Mouse (Mus musculus) gastrocnemius, adult 18-20 months (tissue): Measurements from ENCODE around the gene Taf1a. TPM values are rescaled to one million over a fixed set of nuclear protein-coding genes. Genes with fewer than 3 reads are reported as not detected.
"Not testable (repeated sequence)": the region's sequence is repeated elsewhere in the genome, so short reads cannot be mapped to it uniquely, and the experiment has no call there.

Experiments used
- DNase-seq: peaks from one replicate; pipeline ENCODE4 v3.0.0; 2021; ENCODE audit warnings: low spot score
- long read RNA-seq, 2 experiments: library from polyadenylated mRNA; stranded (forward); transcript quantifications; one replicate each; pipeline ENCODE4 v2.0.0; 2021
- total RNA-seq, 2 experiments: library from RNA; stranded (reverse); gene quantifications; 2 replicates each; pipeline ENCODE4 v1.2.3; 2021

The Taf1a gene
- total RNA-seq, result 1 to 10 TPM; 5.3 to 5.9 TPM
- long read RNA-seq, experiment 1, result 0 reads
- long read RNA-seq, experiment 2, result 0 reads

DNA sequence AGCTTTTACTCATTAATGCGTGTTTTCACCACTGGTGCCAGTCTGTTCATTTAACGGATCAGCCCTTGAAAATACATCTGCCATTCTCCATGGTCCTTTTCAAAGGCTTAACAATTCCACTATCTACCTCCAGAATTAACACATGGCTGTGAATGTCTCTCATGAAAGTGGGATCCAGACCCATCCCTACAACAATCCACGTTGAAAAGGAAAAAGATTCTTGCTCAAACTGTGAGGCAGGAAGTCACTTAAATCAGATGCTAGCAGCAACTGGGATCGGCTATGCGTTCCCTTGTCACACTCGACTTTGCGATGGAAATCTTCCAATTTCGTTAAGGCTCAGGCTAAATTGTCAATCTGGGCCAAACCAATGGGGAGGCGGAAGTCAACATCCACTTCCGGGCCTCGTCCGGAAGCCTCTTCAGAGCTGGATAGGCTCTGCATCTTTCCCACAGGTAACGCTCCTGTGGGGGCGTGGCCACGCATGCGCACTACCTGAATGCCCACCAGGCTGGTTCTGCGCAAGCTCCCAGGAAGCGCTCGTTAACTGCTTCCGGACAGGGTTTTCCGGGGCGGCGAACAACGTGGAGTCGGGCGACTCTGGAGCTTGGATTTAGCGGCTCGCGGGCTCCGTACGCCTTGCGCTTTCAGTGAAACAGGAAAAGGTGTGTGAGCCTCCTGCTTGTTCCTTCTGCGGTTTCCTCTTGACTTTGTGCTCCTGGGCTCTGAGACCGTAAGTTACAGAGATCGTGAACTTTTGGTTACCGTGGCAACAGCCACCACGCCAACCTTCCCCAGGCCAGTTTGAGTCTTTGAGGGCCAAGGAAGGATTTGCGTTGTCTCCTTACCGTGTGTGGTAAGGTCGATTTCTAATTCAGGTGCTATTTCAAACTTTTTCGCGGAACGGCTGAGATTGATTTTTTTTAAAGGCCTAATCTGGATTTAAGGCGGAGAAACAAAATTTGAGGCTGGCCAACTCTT, at the start of gene Taf1a:
TSS of gene Taf1a (plus strand) at position 556 of the 981 bp plus-strand sequence.
- DNase-seq, result peak; percentile 91

DNA sequence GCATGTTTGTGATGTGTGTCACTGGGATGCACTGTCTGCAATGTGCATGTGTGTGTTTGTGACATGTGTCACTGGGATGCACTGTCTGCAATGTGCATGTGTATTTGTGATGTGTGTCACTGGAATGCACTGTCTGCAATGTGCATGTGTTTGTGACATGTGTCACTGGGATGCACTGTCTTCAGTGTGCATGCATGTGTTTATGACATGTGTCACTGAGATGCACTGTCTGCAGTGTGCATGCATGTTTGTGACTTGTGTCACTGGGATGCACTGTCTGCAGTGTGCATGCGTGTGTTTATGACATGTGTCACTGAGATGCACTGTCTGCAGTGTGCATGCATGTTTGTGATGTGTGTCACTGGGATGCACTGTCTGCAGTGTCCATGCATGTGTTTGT, 45.9 kb upstream of the Taf1a start:
- not testable (repeated sequence) for DNase-seq

DNA sequence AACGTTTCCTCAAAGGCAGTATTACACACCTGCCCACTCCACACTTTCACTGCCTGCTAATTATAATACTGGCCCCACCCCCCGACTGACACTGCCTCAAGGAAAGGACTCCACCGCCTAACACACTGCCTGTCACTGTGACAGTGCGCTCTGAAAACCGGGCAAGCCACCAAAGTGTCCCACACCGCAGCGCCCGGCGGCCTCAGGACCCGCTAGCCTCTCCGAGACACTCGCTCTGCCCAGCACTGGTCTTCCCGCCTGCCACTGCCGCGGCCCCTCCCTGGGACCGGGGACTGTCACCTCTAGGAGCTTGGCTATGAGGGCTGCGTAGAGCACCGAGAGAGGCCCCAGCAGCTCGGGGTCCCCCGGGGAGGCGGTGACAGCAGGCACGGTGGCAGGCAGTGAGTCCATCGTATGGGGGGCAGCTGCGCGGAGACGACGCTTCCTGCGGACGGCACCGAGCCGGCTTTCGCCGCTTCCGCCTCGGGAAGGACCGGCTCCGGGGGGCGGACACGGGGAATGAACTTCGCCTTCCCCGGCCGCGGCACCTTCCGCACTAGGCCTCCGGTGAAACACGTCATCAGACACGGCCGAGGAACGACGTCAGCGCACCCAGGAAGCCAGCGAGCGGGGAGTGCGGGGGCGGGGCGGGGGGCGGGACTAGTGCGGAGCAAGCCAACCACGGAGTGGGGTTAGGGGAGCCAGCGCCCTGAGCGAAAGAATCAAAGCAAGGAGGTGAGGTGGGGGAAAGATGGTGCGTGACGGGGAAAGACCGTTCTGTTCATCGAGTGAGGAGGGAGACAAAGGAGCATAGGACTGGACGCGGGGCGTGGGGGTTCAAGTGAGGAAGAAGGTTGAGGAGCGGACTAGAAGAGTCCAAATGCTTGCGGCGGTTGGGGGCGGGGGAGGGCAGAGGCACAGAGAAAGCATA, 43.6 kb upstream of the Taf1a start:
- DNase-seq, result peak; percentile 84

DNA sequence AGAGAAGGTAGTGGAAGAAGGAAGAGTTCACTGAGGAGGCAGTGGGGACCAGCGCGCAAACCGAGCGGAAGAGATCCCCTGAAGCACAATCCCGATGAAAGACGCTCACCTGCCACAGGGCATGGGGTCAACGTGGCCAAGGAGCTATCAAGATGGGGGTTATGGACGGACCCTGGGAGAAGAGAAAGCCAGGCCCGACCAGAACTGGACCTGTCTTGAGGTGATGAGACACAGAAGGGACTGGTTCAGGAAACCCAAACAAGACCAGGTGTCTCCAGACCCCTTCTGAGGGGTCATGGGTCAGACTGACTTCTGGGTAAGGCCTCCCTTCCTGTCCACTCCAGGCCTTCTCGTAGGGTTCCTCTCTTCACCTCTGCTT, 43.0 kb upstream of the Taf1a start:
- no peak for DNase-seq

DNA sequence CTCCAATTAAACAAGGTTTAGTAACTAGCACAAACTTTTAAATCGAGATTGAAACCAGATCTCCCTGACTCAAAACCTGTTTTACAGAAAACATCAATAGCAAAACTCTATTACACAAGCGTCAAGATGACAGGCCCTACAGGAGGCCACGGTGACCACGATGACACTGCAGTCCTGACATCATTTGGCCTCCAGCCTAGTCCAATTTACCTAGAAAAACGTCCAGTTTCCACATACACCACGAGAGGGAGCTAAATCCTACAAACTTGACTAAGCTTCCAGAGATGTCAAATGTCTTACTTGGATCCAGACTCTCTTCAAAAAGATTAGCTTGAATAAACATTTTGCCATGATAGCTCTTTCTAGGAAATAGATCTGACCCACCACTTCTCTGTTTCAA, 38.9 kb upstream of the Taf1a start:
- DNase-seq, result peak; percentile 71

DNA sequence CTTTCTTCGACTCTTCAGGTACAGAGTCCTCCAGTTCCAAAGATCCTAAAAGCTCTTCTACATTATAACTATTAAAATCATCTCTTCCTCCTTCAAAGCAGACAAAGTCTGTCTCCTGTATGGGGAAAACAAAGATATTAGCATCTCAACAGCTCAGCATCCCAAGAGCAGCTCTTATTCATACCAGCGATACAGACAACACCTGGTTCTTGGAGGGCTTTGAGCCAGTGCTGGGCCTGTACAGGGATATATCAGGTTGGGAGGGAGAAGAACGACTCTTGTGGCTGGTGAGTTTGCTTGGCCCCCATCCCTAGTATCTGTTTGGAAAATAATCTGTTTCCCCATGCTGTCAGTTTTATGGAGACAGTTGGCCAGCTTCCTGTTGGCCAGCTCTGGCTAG, 29.9 kb upstream of the Taf1a start:
- no peak for DNase-seq

DNA sequence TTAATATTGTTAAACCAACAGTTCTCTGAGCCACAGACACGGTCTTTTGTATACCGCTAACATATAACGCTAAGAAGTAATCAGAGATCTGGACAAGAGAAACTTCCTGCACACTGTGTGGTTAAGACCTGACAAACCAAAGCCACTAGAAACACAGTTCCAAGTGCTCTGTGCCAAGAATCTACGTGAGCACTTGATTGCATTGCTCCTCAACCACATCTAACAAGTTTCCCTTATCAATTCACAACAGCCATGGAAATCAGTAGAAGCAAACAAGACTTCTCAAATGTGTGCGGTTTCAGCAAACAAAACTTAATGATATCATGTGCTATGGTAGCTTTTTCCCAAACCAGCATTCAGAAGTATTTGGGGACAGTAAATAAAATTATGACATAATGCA, 26.5 kb upstream of the Taf1a start:
- no peak for DNase-seq

DNA sequence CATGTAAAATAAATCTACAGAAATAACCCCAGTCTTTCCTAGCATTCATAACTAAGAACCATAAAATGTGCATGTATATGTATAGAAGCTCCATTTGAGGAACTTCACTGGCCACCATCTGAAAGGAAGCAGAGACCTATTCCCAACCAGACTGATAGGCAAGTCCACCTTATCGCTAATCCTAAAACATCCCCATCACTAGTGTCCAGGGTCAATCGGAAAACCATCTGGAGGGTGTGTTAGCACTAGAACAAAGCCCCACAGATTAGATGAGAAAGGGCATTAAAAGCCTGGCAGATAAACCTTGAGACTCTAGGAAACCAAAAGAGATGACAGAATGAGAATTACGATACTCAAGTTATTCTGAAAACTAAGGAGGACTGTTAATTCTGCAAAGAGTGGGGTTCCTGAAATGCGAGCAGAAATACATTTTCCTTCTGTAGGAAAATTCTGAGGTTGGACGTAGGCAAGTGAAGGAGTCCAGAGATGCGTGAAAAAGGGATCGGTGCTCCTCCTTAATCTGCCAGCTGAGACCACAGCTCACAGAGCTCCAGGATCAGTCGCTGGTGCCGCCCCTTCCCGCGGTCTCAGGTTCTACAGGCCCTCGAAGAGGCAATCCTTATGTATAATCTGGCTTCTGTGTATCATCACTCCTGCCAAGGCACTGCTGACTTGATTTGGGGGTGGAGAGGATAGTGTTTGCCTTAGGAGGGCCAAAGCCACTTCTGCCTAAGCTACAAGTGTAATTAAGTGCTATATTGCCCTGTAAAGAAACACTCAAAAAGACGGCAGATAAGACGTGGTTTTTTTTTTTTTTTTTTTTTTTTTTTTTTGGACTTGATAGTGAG, 25.8 kb upstream of the Taf1a start:
- DNase-seq, result peak; percentile 14

DNA sequence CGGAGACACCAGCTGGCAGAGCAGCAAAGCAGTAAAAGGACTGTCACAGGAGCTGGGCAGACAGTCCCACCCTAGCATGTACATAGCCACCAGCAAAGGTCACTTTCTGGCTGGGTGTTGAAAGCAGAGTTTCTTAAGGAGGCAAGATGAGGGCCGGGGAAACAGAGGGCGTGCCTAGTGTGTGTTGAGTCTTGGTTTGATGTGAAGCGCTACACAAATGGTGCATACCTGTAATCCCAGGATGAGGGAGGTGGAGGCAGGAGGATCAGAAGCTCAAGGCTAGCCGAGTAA, 25.3 kb upstream of the Taf1a start:
- DNase-seq, result peak; percentile 21

DNA sequence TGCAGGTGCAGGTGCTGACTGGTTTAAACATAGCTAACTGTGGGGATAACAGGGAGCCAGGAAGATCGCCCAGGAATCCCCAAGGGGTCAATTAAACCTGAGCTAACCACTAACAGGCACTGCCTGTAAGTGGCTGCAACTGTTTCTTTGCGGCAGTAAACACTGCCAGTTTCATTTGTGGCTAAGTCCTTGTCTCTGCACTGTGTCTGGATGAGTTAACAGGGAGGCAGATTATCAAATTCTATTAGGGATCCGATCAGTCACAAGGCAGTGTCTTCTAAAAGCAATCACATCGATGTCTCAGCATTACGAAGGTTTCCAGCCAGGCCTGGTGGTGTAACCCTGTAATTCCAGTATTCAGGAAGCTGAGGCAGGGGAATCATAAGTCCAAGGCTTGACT, 22.4 kb upstream of the Taf1a start:
- DNase-seq, result no peak

DNA sequence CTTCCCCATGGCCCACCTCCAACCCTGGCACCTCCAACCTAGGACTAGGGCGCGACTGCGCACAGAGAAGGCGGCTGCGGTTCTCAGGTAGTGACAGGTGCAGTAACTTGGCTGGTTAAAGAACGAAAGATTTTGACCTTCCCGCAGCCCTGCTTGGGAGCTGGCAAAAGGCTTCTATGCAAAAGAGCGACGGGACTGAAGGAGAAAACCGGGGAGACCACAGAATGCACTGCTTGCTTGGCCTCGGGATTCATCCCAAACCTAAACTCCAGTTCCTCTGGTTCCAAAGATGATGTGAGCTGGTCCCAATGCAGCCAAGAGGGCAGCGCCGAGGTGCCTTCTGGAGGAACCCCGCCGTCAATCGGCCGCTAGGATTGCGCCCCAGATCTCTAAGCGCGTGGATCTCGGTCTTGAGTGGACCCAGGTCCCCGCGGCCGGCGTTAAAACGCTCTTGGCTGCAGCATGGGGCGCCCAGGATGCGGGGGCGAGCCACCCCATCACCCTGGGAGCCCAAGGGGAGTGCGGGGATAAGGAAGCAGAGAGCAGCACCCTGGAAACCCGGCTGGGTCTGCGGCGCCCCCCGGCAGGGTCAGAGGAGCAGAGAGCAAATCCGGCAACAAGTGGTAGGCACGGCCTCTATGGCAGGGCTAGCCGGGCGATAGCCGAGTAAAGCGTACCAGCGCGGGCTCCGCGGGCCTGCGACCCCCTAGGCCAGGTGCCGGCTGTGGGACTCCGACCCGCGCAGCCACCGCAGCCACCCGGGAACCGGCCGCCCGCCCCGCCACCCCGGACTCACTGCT, 20.0 kb upstream of the Taf1a start:
- peak; percentile 16 for DNase-seq

DNA sequence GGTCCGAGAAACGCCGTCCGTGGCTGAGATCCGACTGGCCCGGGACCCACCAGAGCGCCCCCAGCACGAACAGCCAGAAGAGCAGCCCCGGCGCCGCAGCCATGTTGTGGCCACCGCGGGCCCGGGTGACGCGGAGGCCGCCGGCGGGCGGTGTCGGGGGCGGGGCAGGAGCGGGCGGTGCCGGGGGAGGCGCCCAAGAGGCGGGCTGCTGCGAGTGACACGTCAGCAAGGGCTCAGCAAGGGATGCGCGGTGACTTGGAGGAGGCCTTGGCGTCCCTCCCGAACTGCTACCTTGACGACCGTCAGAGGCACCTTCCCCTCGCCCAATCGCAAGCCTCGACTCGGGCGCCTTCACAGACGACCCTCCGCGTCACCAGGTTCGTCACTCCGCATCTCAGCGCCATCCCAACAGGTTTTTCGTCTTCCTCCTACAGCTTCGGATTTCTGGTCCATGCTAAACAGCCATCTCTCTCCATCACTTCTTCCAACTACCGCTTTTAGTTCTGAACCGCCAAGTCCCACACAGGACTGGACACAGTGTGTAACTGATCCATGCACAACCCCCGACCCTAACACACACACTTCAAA, 19.3 kb upstream of the Taf1a start, which contains the start of gene Mia3:
TSS of gene Mia3 (minus strand) at position 127 of the 588 bp plus-strand sequence.
- DNase-seq, result peak; percentile 95

DNA sequence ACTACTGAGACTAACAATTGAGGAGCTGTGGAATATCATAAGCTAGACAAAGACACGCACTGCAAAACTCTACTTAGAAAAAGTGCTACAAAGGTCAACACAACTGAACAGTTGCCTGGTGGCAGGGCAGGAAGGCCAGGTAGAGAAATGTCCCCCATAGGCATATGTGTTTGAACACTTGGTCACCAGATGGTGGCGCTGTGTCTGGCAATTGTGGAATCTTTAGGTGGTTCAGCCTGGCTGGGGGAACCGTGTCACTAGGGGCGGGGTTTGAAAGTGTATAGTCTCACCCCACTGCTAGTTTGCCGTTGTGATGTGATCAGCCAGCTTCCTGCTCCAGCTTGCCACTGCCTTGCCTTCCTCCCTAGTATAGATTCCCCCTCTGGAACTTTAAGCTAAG, 14.1 kb upstream of the Taf1a start:
- DNase-seq, result no peak

DNA sequence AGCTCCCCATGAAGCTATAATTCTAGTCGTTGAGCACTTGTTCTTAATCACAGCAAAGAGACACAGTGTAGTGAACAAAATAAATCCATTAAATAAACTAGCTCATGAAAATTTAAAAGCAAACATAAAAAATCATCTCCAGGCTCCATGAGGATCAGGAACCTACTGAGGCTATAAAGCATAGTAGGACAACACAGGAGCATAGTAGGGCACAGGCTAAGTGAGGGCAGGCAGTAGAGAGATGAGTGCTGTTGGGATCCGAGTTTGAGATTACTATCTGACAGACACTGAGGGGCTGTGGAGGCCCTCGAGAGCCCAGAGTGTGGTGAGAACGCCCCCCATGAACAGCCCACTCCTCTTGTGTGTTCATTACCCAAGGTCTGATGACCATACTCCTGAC, 11.7 kb upstream of the Taf1a start:
- DNase-seq, result no peak

DNA sequence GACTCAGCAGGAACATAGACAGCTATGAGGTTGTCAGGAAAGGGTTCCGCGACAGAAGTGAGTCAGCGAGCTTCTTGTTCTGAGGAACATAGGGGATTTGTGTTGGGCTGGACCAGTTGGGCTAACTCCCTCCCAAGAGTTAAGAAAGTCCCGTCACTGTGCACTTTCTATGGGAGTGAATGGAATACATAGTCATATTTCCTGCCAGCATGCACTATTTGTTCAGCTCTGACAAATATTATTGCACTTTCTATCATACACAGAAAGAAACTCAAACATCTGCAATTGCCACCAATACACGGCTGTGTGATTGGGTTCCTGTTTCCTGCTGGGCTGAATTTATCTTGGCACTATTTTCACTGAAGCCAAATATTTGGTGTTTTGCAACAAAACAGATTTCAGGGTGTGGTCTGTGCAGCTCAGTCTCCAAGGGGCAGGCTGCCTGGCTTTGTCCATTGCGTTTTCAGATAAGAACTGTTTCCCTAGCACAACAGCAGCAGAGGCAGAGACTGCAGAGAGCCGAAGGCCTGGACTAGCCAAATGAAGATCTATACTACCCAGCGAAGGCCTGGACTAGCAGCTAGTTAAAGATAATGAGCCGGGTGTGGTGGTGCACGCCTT, 10.3 kb upstream of the Taf1a start:
- peak; percentile 40 for DNase-seq

DNA sequence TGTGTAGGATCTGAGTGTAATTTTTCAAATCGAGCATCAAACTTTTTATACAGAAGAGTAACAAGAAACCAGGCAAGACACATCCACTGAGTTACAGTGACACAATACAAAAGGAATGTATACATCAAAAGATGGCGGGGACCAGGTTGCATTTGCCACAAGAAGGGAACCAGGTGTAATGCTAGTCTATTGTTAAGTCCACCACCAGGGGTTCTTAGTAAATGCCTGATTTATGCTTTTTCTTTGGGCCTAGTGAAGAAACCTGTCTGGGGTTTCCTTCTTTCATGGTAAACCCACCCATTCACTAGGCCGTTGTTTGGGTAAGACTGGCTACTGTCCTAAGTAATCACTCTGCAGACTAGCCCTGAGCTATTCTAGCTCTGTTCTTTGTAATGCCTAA, 9.4 kb upstream of the Taf1a start:
- DNase-seq, result not testable (repeated sequence)

DNA sequence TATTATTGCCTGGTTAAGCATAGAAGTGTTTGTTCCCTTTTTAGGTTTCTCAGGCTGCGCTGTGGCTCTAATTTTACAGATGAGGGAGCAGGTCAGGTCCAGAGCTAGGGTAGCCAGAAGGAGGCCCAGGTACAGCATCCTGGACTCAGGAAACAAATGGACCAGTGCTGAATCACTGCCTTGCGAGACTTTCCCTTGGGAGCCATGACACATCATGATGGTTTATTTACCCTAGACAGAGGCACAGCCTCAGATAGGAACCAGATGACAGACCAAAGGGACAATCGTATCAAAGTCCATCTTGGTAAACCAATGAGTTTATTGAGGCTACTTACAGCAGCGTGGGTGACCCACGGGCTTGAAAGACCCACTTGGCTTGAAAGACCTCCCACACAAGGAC, 7.0 kb upstream of the Taf1a start:
- DNase-seq, result no peak

DNA sequence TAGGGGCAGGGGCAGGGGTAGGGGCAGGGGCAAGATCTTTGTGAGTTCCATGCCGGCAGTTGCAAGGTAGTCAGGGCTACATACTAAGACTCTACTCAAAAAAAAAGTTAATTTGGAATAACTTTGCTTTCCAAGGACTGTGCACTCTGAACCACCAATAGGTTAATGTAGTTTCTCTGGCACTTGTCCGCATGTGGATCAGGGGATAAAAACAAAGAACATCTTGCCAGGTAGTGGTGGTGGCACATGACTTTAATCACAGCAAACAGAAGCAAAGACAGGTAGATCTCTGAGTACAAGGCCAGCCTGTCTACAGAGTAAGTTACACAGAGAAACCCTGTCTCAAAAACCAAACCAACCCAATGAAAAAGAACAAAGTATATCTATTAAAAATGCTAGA, 6.2 kb upstream of the Taf1a start:
- no peak for DNase-seq

DNA sequence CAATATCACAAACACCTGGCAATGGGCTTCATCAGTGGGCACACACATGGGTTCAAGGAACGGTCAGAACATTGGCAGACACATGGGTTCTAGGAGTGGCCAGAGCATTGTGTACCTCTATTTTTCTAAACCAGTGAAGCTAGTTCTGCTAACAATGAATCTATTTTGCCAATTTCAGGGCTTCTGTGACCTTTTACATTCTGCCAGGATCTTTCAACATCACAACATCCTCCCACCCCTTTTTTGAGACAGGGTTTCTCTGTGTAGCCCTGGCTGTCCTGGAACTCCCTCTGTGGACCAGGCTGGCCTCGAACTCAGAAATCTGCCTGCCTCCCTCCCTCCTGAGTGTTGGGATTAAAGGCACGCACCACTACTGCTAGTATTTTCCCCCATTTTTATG, 1.4 kb upstream of the Taf1a start:
- DNase-seq, result not testable (repeated sequence)

DNA sequence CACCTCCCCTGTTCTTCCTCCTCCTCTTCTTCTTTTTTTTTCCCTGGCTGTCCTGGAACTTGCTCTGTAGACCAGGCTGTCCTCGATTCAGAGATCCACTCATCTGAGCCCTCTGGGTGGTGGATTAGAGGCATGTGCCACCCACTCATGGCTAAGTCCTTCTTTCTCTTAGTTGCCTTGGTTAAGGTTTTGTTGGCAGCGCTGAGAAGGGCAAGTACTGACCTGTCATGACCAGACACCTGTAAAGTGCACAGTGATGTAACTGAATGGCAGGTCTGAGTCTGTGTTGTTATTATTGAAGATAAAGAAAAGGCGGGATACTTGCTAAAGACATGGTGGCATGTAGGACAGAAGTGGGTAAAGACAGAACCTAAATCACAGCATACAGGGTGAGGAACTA, 14.6 kb downstream of the Taf1a start:
- DNase-seq, result no peak
